Mouse (Mus musculus): ENCODE data around the gene Smarce1. TPM values are rescaled to one million over a fixed set of nuclear protein-coding genes. Genes with fewer than 3 reads are reported as not detected.

Smarce1 gene
- polyA plus RNA-seq, 1 experiment from 2014 or later, result 150 TPM

DNA sequence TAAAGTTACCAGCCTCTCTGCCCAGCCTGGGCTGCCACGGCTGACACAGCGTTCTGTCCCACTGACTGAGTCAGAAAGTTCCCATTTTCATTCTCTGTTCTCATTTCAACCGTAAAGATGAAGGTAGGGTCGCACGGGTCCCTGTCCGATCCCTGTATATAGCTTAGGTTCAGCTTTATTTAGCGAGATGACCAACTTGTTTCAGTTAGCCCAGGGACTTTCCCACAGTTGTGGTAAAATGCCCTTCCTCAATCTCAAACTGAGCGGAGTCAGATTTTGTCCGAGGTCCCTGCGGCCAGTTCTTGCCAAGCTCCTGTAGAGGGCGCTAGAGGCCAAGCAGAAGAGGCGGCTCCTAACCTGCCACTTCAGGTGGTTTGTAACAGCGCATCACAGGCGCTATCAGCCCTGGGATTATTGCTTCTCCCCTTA is 41.6 kb downstream of the Smarce1 start:
- Histone ChIP-seq H3K36me3 (no peaks in the 10 kb centered on the region), H3K9me3 (no peaks in the 10 kb centered on the region), H3K4me2 (no peak overlapping the region), H3K9ac (no peak overlapping the region; the same call in 1 of the 2 replicates), H3K4me3 (no peak overlapping the region), H3K27ac (replicated peaks) (no peak overlapping the region), H3K4me1 (no peaks in the 10 kb centered on the region), H3K27me3 (replicated peaks) (peaks cover 46% of the 10 kb centered on the region)
- WGBS, result 20% methylated on average over 14 of the region's 14 CpGs
- no peak for ATAC-seq (ENCODE audit: extremely low read depth, insufficient number of reproducible peaks, low FRiP score, low TSS enrichment)

DNA sequence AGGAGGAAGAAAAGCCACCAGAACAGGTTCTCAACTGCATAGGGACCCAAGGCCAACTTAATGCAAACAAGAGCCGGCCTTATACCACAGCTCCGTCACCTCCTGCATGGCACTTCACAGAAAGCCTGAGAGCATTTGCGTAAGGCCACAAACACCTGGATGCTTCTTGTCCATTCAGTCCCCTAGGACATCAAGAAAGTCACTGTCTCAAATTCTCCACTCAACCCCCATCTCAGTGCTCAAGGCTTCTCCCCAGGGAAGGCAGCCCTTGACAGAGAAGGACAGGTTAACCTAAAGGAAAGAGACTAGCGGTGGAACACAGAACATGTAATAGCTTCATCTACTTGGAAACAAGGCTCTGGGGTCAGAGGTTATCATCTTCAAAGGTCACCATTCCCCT is 43.5 kb downstream of the Smarce1 start:
- 76% methylated on average over 4 of the region's 4 CpGs for WGBS
- Histone ChIP-seq H3K4me2 (no peak overlapping the region), H3K9ac (no peak overlapping the region), H3K27ac (replicated peaks) (no peak overlapping the region), H3K27me3 (replicated peaks) (peaks cover 46% of the 10 kb centered on the region), H3K4me3 (no peak overlapping the region), H3K9me3 (no peaks in the 10 kb centered on the region), H3K36me3 (no peaks in the 10 kb centered on the region), H3K4me1 (no peaks in the 10 kb centered on the region; the same call in 1 of the 2 replicates)
- no peak for ATAC-seq (ENCODE audit: extremely low read depth, insufficient number of reproducible peaks, low FRiP score, low TSS enrichment)

DNA sequence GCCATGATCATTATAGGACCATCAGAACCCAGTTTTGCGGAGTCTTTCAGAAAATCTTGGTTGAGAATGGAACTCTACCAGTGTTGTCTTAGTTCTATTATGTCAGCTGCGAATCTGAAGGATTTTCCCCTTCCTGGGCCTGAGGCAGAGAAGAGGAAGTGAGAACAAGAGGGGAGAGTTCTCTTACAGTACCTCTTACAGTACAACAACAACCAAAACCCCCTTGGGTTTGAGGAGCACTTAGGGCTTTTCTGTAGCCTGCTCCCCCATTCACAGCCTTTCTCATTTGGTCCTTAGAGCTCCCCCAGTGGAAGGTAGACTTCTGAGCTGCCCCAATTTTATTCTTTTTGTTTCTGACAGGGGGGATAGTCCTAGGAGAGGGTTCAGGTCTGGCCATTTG is 44.0 kb downstream of the Smarce1 start:
- 69% methylated on average over 2 of the region's 2 CpGs for WGBS
- no peak overlapping the region for H3K27ac ChIP-seq (replicated peaks)
- H3K4me1 ChIP-seq, result peaks cover 3% of the 10 kb centered on the region
- H3K4me3 ChIP-seq, result no peak overlapping the region
- H3K36me3 ChIP-seq, result no peaks in the 10 kb centered on the region
- H3K9ac ChIP-seq, result no peak overlapping the region
- no peak for ATAC-seq (ENCODE audit: extremely low read depth, insufficient number of reproducible peaks, low FRiP score, low TSS enrichment)
- no peak overlapping the region for H3K4me2 ChIP-seq
- H3K27me3 ChIP-seq (replicated peaks), result peaks cover 46% of the 10 kb centered on the region
- H3K9me3 ChIP-seq, result no peaks in the 10 kb centered on the region

DNA sequence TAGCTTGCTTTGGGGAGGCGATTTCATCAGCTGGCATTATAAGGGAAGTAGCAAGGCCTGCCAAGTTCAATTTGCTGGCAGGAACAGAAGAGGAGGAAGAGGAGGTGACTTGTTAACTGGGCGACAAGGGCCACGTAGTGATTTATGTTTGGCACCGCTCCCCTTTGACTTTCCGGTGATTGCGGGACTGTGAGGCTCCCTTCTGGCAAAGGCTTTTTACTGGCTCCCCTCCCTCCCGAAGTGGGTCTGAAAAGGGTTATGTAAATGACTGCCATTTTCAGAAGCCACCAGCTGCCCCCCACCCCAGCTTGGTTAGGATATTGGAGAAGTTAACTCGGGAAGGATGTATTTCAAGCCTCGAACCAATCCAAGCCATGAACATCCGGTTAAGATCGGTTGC is 48.2 kb downstream of the Smarce1 start:
- peaks cover 6% of the 10 kb centered on the region for H3K4me1 ChIP-seq
- 61% methylated on average over 11 of the region's 11 CpGs for WGBS
- H3K27me3 ChIP-seq (replicated peaks), result peaks cover 13% of the 10 kb centered on the region
- no peak overlapping the region for H3K27ac ChIP-seq (replicated peaks)
- no peaks in the 10 kb centered on the region for H3K9me3 ChIP-seq
- no peak overlapping the region for H3K4me2 ChIP-seq
- no peak overlapping the region for H3K4me3 ChIP-seq
- no peak overlapping the region for H3K9ac ChIP-seq
- no peak for ATAC-seq (ENCODE audit: extremely low read depth, insufficient number of reproducible peaks, low FRiP score, low TSS enrichment)
- no peaks in the 10 kb centered on the region for H3K36me3 ChIP-seq

DNA sequence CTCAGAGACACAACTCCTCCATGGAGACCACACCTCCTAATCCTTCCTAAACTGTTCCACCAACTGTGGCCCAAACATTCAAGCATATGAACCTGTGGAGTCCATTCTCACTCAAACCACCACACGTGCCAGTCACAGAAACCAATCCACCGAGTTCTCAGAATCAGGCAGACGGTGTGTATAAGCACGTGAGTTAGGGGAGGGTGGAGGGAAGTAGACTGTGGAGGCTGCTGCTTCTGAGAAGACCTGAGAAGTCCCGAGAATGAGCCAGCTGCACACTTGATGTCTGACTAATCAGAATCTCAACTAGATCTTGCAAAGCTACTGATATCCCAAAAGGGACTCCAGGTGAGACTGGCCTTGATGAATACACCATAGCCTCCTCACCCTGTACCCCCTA is 50.7 kb downstream of the Smarce1 start:
- WGBS, result 68% methylated on average over 5 of the region's 5 CpGs
- no peak overlapping the region for H3K9ac ChIP-seq
- ATAC-seq (ENCODE audit: extremely low read depth, insufficient number of reproducible peaks, low FRiP score, low TSS enrichment), result no peak

DNA sequence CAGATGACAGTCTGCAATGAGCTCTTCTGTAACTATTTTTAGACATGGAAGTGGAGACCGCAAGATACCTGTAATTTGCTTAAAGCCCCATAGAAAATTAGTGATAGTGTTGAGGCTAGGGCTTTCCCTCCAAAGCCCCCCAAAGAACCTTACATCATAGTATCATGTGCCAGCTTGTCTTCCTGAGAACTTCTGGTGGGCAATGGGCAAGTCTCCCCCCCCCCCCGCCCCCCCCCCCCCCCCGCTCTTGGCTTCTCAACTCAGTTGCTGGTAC is 53.0 kb downstream of the Smarce1 start:
- Histone ChIP-seq H3K27ac (replicated peaks) (no peak overlapping the region), H3K9me3 (no peaks in the 10 kb centered on the region), H3K4me3 (no peak overlapping the region), H3K36me3 (no peaks in the 10 kb centered on the region), H3K9ac (no peak overlapping the region), H3K27me3 (replicated peaks) (no peaks in the 10 kb centered on the region), H3K4me2 (no peak overlapping the region), H3K4me1 (peaks cover 9% of the 10 kb centered on the region)
- ATAC-seq (ENCODE audit: extremely low read depth, insufficient number of reproducible peaks, low FRiP score, low TSS enrichment), result no peak
- WGBS, result 40% methylated on average over 3 of the region's 3 CpGs

More for the DNA sequence above, 50.7 kb downstream of the Smarce1 start:
- peaks cover 9% of the 10 kb centered on the region for H3K4me1 ChIP-seq
- H3K36me3 ChIP-seq, result no peaks in the 10 kb centered on the region
- no peak overlapping the region for H3K27ac ChIP-seq (replicated peaks)
- no peak overlapping the region for H3K4me3 ChIP-seq
- no peaks in the 10 kb centered on the region for H3K9me3 ChIP-seq
- no peak overlapping the region for H3K4me2 ChIP-seq
- no peaks in the 10 kb centered on the region for H3K27me3 ChIP-seq (replicated peaks)

DNA sequence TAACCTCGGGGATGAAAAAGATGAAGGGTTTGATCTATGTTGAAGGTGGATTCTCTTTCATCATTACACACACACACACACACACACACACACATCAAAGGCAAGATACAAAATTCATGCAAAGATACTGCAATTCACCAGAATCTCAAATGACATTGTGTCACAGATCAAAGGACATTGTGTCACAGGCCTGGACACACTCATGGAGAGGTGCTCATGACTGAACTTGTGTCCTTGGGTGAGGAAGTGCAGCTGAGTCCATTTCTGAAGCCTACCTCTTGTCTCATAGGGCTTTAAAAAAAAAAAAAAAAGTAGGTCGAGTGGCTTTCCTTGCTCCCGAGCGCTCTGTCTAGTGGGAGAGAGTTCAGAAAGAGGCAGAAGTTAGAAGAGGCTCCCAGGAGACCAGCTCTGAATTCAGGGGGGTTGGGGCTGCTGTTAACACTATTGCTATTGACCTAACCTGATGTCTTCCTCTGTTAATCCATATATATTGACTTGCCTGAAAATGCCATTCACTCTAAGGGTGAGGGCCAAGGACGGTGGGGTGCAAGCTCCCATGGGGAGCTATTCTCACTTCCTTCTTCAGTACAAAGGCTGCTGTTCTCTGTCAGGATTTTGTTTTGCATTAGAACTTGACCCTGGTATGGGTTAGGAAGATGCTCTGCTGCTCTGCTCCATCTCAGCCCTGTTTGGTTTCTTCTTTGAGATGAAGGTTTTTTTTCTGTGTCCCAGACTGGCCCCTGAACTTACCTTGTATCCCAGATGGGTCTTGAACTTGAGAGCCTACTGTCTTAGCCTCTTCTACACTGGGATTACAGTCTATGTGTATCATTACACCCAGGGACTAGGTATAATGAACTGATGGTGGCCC is 53.5 kb downstream of the Smarce1 start:
- Histone ChIP-seq H3K4me1 (peaks cover 9% of the 10 kb centered on the region), H3K9ac (no peak overlapping the region), H3K4me2 (no peak overlapping the region), H3K27ac (replicated peaks) (no peak overlapping the region), H3K36me3 (no peaks in the 10 kb centered on the region), H3K4me3 (no peak overlapping the region), H3K27me3 (replicated peaks) (no peaks in the 10 kb centered on the region), H3K9me3 (no peaks in the 10 kb centered on the region)
- WGBS, result 55% methylated on average over 5 of the region's 5 CpGs
- no peak for ATAC-seq (ENCODE audit: extremely low read depth, insufficient number of reproducible peaks, low FRiP score, low TSS enrichment)

DNA sequence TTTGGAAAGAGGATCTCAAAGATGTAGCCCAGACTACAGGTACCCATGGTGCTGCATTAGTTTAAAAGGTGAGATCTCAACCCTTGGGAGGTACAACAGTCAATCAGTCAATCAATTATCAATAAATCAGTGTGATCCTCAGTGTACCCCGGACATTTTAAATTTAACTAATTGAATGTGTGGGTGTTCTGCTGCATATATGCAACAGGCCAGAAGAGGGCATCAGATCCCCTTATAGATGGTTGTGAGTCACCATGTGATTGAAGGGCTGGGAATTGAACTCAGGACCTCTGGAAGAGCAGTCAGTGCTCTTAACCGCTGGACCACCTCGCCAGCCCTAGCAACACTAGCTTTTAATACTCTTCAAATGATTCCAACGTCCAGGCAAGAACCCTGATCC is 58.8 kb downstream of the Smarce1 start:
- Histone ChIP-seq H3K27me3 (replicated peaks) (no peaks in the 10 kb centered on the region), H3K9ac (no peak overlapping the region), H3K9me3 (no peaks in the 10 kb centered on the region), H3K36me3 (no peaks in the 10 kb centered on the region), H3K27ac (replicated peaks) (no peak overlapping the region), H3K4me2 (no peak overlapping the region), H3K4me3 (no peak overlapping the region), H3K4me1 (no peaks in the 10 kb centered on the region)
- 77% methylated on average over 4 of the region's 4 CpGs for WGBS
- ATAC-seq (ENCODE audit: extremely low read depth, insufficient number of reproducible peaks, low FRiP score, low TSS enrichment), result no peak

DNA sequence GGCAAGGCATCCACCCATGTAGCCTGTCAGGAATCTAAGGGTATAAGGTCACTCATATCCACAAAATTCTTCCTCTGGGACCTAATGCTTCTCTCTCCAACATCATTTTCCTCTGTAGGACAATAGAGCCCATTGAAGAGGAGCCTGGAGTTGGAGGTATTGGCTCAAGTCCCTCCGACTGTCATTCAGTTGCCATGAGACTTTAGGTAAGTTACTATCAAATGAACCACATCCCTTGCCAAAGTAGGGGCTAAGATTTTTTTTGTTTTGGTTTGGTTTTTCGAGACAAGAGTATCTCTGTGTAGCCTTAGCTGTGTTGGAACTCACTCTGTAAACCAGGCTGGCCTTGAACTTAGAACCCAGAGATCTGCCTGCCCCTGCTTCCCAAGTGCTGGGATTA is 59.4 kb downstream of the Smarce1 start:
- no peak overlapping the region for H3K4me3 ChIP-seq

DNA sequence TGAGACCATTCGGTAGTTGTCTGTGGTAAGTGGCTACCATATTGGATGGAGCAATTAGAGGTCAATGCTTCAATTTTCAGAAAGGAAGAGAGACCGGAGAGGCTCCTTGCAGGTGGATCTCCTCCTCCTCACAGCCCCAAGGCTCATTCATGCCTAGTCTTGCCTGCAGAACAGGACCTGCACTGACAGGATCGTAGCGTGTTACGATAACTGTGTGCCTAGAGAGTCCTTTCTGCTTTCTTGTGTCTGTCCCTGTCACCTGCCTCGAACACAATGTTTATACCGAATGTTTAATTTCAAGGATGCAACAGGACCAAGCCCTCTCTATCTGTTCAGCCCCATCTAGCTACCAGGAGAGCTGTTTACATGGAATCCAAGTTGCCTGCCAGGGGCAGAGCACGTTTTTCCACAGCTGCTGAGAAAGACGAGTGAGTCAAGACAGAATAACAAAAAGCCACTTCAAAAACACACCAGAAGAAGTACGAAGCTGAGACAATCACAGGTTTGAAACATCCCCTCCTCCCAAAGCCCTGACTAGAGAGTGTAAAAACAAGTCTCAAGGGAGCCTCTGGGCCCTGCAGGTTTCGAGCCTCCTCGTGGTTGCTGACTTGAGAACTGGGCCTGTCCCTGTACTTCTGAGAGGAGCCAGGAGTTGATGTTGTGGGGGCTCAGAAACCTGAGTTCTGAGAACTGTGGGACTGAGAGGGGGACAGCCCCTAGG is 60.1 kb downstream of the Smarce1 start:
- Histone ChIP-seq H3K36me3 (no peaks in the 10 kb centered on the region), H3K4me3 (no peak overlapping the region), H3K9me3 (no peaks in the 10 kb centered on the region), H3K4me1 (no peaks in the 10 kb centered on the region), H3K27ac (replicated peaks) (no peak overlapping the region), H3K27me3 (replicated peaks) (no peaks in the 10 kb centered on the region), H3K4me2 (no peak overlapping the region), H3K9ac (no peak overlapping the region)
- 64% methylated on average over 12 of the region's 12 CpGs for WGBS
- ATAC-seq (ENCODE audit: extremely low read depth, insufficient number of reproducible peaks, low FRiP score, low TSS enrichment), result no peak

More for the DNA sequence above, 59.4 kb downstream of the Smarce1 start:
- WGBS, result 50% methylated on average over 2 of the region's 2 CpGs
- no peak overlapping the region for H3K27ac ChIP-seq (replicated peaks)
- no peaks in the 10 kb centered on the region for H3K4me1 ChIP-seq
- ATAC-seq (ENCODE audit: extremely low read depth, insufficient number of reproducible peaks, low FRiP score, low TSS enrichment), result no peak
- H3K4me2 ChIP-seq, result no peak overlapping the region
- H3K9me3 ChIP-seq, result no peaks in the 10 kb centered on the region
- H3K27me3 ChIP-seq (replicated peaks), result no peaks in the 10 kb centered on the region
- no peak overlapping the region for H3K9ac ChIP-seq
- no peaks in the 10 kb centered on the region for H3K36me3 ChIP-seq

DNA sequence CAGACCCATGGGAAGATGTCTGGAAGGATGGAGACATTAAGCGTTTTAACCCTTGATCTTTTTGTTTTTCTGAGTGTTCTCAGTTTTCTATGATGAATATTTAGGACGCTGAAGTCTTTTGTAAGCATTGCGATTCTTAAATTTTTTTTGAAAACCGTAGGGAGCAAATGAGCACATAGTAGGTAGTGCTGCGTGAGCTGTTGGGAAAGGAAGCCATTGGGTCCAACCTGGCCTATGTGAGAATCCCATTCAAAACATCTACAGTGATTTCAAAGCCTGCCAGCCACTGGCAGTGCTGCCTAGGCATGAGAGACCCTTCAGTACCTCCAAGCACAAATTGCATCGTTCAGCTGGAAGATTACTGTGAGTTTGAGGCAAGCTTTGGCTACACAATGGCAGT is 60.8 kb downstream of the Smarce1 start:
- Histone ChIP-seq H3K36me3 (no peaks in the 10 kb centered on the region), H3K9me3 (no peaks in the 10 kb centered on the region), H3K9ac (no peak overlapping the region), H3K4me2 (no peak overlapping the region), H3K4me1 (no peaks in the 10 kb centered on the region), H3K4me3 (no peak overlapping the region), H3K27me3 (replicated peaks) (no peaks in the 10 kb centered on the region), H3K27ac (replicated peaks) (no peak overlapping the region)
- no peak for ATAC-seq (ENCODE audit: extremely low read depth, insufficient number of reproducible peaks, low FRiP score, low TSS enrichment)
- WGBS, result 83% methylated on average over 6 of the region's 6 CpGs

DNA sequence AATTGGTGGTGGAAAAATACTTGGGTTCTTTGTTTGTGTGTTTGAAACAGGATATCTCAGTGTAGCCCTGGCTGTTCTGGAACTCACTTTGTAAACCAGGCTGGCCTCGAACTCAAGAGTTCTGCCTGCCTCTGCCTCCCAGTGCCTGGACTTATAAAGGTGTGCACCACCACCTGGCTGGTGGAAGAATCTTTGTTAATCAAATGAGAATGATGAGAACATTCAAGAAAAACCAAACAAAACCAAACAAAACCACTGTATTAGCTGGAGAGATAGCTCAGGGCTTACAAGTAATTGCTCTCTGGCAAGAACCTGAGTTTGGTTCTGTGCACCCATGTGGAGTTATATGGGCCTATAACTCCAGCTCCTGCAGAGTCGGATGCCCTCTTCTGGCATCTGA is 61.4 kb downstream of the Smarce1 start:
- Histone ChIP-seq H3K9me3 (no peaks in the 10 kb centered on the region), H3K27me3 (replicated peaks) (no peaks in the 10 kb centered on the region), H3K9ac (no peak overlapping the region), H3K36me3 (no peaks in the 10 kb centered on the region), H3K27ac (replicated peaks) (no peak overlapping the region), H3K4me2 (no peak overlapping the region), H3K4me1 (no peaks in the 10 kb centered on the region), H3K4me3 (no peak overlapping the region)
- WGBS, result 85% methylated on average over 2 of the region's 2 CpGs
- ATAC-seq (ENCODE audit: extremely low read depth, insufficient number of reproducible peaks, low FRiP score, low TSS enrichment), result no peak
